Mouse (Mus musculus): ENCODE data around the gene Cd300a. TPM values are rescaled to one million over a fixed set of nuclear protein-coding genes. Genes with fewer than 3 reads are reported as not detected.

Gene Cd300a
- polyA plus RNA-seq, 1 experiment = not detected

DNA sequence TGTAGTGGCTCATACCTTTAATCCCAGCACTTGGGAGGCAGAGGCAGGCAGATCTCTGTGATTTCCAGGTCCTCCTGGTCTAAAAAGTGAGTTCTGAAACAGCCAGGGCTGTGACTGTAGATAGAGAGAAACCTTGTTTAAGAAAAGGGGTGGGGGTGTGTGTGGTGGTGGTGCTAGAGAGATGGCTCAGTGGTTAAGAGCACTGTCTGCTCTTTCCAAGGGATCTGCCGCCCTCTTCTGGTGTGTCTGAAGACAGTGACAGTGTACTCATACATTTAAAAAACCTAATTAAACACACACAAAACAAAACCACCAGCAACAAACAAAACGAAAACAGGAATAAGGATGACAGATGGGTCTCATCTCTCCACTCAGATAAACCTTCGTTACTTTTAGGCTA lies 27.2 kb upstream of the Cd300a start:
- H3K27me3 ChIP-seq (ENCODE audit: control insufficient read depth) = no peaks in the 10 kb centered on the region
- peaks cover 2% of the 10 kb centered on the region; the same call in 1 of the 2 replicates for H3K9me3 ChIP-seq (ENCODE audit: control insufficient read depth, low read length)
- H3K4me3 ChIP-seq (replicated peaks) = no peak overlapping the region
- H3K36me3 ChIP-seq (ENCODE audit: control insufficient read depth) = peaks cover 7% of the 10 kb centered on the region; the same call in 1 of the 2 replicates
- peaks cover 12% of the 10 kb centered on the region for H3K4me1 ChIP-seq (ENCODE audit: control insufficient read depth)
- TF ChIP-seq GATA1 (IDR thresholded peaks at IDR 0.05; ENCODE audit: low read length) (no peak), TAL1 (IDR thresholded peaks at IDR 0.05; ENCODE audit: low read length) (no peak)

DNA sequence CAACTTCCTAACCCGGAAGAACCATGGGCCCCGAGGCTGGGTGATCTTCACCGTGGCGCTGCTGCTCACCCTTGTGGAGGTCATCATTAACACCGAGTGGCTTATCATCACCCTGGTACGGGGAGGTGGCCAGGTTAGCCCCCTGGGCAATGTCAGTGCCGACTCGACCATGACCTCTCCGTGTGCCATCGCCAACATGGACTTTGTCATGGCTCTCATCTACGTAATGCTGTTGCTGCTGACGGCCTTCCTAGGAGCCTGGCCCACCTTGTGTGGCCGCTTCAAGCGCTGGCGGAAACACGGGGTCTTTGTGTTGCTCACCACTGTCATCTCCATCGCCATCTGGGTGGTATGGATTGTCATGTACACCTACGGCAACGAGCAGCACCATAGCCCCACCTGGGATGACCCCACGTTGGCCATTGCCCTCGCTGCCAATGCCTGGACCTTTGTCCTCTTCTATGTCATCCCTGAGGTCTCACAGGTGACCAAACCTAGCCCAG lies 25.9 kb upstream of the Cd300a start:
- Histone ChIP-seq H3K27me3 (ENCODE audit: control insufficient read depth) (no peaks in the 10 kb centered on the region), H3K4me3 (replicated peaks) (no peak overlapping the region), H3K4me1 (ENCODE audit: control insufficient read depth) (peaks cover 19% of the 10 kb centered on the region)

DNA sequence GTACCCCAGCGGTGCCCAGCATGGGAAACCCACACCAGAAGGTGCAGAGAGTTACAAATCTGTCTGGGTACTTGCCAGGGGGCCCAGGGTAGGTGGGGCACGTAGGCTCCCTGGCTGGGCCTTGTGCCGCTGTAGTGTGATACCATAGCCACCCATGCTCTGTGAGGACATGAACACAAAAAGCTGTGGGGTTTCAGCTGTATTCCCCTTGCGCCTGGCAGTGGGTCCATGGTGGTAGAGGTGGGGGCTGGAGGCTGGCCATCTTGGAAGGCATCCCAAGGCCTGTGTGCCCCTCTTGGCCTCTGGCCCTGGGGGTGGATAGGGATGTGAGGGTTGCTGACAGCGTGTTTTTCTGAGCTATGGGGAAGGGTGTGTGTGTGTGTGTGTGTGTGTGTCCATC lies 23.8 kb upstream of the Cd300a start:
- no peak overlapping the region for H3K4me3 ChIP-seq (replicated peaks)
- peaks cover 17% of the 10 kb centered on the region; the same call in 1 of the 2 replicates for H3K36me3 ChIP-seq (ENCODE audit: control insufficient read depth)
- no peaks in the 10 kb centered on the region for H3K9me3 ChIP-seq (ENCODE audit: control insufficient read depth, low read length)
- TF ChIP-seq TAL1 (IDR thresholded peaks at IDR 0.05; ENCODE audit: low read length) = no peak
- no peak for TF ChIP-seq GATA1 (IDR thresholded peaks at IDR 0.05; ENCODE audit: low read length)
- H3K27me3 ChIP-seq (ENCODE audit: control insufficient read depth) = no peaks in the 10 kb centered on the region
- peaks cover 19% of the 10 kb centered on the region for H3K4me1 ChIP-seq (ENCODE audit: control insufficient read depth)

More for the DNA sequence above, 25.9 kb upstream of the Cd300a start:
- TF ChIP-seq TAL1 (IDR thresholded peaks at IDR 0.05; ENCODE audit: low read length) (no peak), GATA1 (IDR thresholded peaks at IDR 0.05; ENCODE audit: low read length) (no peak)
- H3K9me3 ChIP-seq (ENCODE audit: control insufficient read depth, low read length) = no peaks in the 10 kb centered on the region
- H3K36me3 ChIP-seq (ENCODE audit: control insufficient read depth) = peaks cover 10% of the 10 kb centered on the region; the same call in 1 of the 2 replicates

DNA sequence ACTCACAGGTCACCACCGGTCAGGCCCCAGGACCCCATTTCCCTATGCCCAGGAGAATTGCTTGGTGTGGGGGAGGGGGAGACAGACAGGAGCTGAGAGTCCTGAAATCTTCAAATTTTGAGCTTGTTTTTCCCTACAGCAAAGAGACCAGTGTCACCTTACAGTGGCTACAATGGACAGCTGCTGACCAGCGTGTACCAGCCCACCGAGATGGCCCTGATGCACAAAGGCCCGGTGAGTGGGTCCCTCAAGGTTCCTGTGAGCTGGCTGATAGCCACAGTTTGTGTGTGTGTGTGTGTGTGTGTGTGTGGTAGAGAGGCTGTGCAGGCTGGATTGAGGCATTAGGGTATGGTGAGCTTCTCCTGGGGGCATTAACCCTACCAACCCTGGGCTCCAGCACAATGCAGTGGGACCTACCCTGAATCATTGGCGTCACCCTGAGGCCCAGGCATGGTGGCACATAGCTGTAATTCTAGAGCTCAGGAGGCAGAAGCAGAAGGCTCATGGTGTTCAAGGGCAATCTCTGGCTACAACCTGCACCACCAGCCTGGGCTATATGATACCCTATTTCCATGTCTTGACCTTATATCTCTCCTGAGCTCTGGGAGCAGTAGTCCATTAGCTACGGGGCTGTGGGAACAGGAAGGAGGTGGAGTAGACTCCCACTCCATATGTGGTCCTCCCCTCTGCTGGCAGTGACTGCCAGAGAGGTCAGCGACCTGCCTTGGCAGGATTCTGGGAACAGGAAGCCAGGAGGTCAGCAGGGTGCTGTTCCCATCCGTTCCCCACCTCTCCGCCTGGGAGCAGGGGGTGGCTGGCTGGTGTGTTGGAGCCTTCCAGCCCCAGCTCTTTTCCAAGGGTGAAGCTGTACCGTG lies 23.1 kb upstream of the Cd300a start:
- Histone ChIP-seq H3K27me3 (ENCODE audit: control insufficient read depth) (no peaks in the 10 kb centered on the region), H3K4me1 (ENCODE audit: control insufficient read depth) (peaks cover 19% of the 10 kb centered on the region), H3K36me3 (ENCODE audit: control insufficient read depth) (peaks cover 17% of the 10 kb centered on the region; the same call in 1 of the 2 replicates), H3K4me3 (replicated peaks) (no peak overlapping the region), H3K9me3 (ENCODE audit: control insufficient read depth, low read length) (no peaks in the 10 kb centered on the region)
- TF ChIP-seq GATA1 (IDR thresholded peaks at IDR 0.05; ENCODE audit: low read length) (no peak), TAL1 (IDR thresholded peaks at IDR 0.05; ENCODE audit: low read length) (no peak)

DNA sequence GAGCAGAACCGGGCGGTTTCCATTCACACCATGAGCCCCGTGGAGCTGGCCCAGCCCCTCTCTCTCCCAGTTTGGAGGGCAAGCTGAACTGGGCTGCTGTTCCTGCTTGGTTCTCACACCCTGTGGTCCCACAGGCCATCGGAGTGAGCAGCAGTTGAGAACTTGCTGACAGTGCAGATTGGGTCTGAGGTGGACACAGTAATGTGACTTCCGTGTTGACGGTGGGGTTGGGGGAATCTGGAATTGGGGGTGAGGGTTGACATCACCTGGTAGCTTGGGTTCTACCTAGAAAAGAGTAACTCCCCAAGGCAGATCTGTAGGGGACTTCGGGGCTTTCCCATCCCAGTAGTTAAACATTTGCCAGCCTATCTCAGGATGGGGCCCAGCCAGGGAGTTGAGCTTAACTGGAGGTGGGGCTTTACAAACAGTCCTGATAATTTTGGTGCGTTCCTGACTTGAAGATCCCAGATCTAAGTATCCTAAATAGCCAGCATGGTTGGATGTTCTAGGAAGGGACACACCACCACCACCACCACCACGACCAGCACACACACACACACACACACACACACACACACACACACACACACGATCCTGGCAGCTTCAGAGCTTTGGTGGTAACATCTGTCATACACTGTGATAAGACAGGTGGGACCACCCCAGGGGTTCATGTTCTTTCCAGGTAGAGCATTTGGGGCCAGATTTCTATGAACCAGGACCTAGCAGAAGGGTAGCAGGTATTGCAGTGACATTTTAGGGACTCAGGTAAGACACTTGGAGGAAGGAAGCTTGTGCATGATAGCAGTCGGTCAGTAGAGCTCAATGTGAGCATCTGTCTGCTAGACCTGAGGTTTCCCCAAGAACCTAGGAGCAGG lies 22.2 kb upstream of the Cd300a start:
- TF ChIP-seq GATA1 (IDR thresholded peaks at IDR 0.05; ENCODE audit: low read length) (no peak), TAL1 (IDR thresholded peaks at IDR 0.05; ENCODE audit: low read length) (no peak)
- Histone ChIP-seq H3K4me1 (ENCODE audit: control insufficient read depth) (peaks cover 19% of the 10 kb centered on the region), H3K36me3 (ENCODE audit: control insufficient read depth) (peaks cover 17% of the 10 kb centered on the region; the same call in 1 of the 2 replicates), H3K4me3 (replicated peaks) (no peak overlapping the region), H3K27me3 (ENCODE audit: control insufficient read depth) (no peaks in the 10 kb centered on the region), H3K9me3 (ENCODE audit: control insufficient read depth, low read length) (no peaks in the 10 kb centered on the region)

DNA sequence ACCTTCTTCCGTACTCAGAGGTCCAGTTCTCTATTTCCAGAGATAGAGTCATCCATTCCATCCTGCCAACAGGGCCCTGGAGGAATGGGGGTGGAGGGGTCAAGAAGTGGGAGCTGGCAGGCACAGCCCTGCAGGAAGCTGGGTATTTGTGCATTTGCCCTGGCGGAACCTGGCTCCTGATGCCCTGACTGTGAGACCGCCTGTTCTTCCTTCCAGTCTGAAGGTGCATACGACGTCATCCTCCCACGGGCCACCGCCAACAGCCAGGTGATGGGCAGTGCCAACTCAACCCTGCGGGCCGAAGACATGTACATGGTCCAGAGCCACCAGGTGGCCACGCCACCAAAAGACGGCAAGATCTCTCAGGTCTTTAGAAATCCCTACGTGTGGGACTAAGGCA lies 21.6 kb upstream of the Cd300a start:
- TF ChIP-seq GATA1 (IDR thresholded peaks at IDR 0.05; ENCODE audit: low read length) = no peak
- no peak for TF ChIP-seq TAL1 (IDR thresholded peaks at IDR 0.05; ENCODE audit: low read length)
- no peak overlapping the region for H3K4me3 ChIP-seq (replicated peaks)
- peaks cover 17% of the 10 kb centered on the region; the same call in 1 of the 2 replicates for H3K36me3 ChIP-seq (ENCODE audit: control insufficient read depth)
- H3K27me3 ChIP-seq (ENCODE audit: control insufficient read depth) = no peaks in the 10 kb centered on the region
- peaks cover 24% of the 10 kb centered on the region for H3K4me1 ChIP-seq (ENCODE audit: control insufficient read depth)
- H3K9me3 ChIP-seq (ENCODE audit: control insufficient read depth, low read length) = no peaks in the 10 kb centered on the region

DNA sequence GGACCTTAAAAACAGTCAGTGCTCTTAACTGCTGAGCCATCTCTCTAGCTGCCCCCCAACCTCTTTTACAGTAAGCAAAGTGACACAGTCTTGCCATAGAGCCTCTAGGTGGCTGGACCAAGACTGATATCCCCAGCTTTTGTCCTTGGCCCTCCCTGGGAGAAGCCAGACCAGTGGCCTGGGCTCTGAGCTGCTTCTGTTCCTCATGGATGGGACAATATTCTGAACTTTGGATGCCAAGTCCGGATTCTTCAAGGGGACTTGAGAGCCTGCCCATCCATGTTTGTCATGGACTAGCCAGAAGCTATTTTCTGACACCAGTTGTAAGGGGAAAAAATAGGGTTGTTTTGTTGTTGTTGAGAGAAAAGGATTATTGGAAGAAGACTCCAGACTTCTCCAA lies 20.1 kb upstream of the Cd300a start:
- Histone ChIP-seq H3K27me3 (ENCODE audit: control insufficient read depth) (no peaks in the 10 kb centered on the region), H3K4me1 (ENCODE audit: control insufficient read depth) (peaks cover 25% of the 10 kb centered on the region), H3K9me3 (ENCODE audit: control insufficient read depth, low read length) (no peaks in the 10 kb centered on the region), H3K36me3 (ENCODE audit: control insufficient read depth) (peaks cover 10% of the 10 kb centered on the region; the same call in 1 of the 2 replicates), H3K4me3 (replicated peaks) (no peak overlapping the region)
- TF ChIP-seq GATA1 (IDR thresholded peaks at IDR 0.05; ENCODE audit: low read length) (no peak), TAL1 (IDR thresholded peaks at IDR 0.05; ENCODE audit: low read length) (no peak)

DNA sequence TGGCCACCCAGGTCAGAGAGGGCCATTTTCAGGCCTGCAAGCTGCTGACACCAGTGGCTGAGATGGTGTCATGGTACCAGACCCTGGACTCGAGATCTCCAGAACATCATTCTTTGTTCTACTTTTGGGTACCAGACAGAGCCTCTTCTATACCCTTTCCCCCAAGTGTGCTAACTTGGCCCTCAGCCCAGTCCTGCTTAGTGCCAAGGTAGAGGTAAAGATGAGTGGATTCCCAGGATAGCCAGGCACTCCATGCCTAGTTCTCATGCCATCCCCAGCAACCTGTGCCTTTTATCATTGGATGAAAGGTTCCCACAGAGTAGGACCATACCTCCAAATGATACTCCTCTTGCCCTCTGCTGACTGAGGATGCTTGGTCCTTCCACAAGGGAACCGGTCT lies 18.3 kb upstream of the Cd300a start:
- H3K36me3 ChIP-seq (ENCODE audit: control insufficient read depth) = peaks cover 10% of the 10 kb centered on the region; the same call in 1 of the 2 replicates
- no peak for TF ChIP-seq GATA1 (IDR thresholded peaks at IDR 0.05; ENCODE audit: low read length)
- no peak for TF ChIP-seq TAL1 (IDR thresholded peaks at IDR 0.05; ENCODE audit: low read length)
- no peaks in the 10 kb centered on the region for H3K9me3 ChIP-seq (ENCODE audit: control insufficient read depth, low read length)
- no peaks in the 10 kb centered on the region for H3K27me3 ChIP-seq (ENCODE audit: control insufficient read depth)
- H3K4me1 ChIP-seq (ENCODE audit: control insufficient read depth) = peaks cover 23% of the 10 kb centered on the region
- H3K4me3 ChIP-seq (replicated peaks) = no peak overlapping the region

Data from erythroblast, embryonic 14.5 days (primary cell).